Mouse (Mus musculus) bone marrow, adult 2 months (tissue): ENCODE data around the gene Rnf113a2. TPM values are rescaled to one million over a fixed set of nuclear protein-coding genes. Genes with fewer than 3 reads are reported as not detected.

ENCODE experiments used
- H3K27ac ChIP-seq: fragments of 200-500 bp; 2 replicates; pipeline ENCODE4 v1.5.1; 2012; ENCODE audit warnings: low read depth, mild to moderate bottlenecking, control low read depth, inconsistent platforms, low read length; ENCODE audit not compliant: control insufficient read depth, poor library complexity, insufficient read depth
- H3K4me1 ChIP-seq: fragments of 200-500 bp; 2 replicates; pipeline ENCODE4 v1.6.1; 2011; ENCODE audit warnings: low read length; ENCODE audit not compliant: control insufficient read depth, insufficient read depth
- H3K4me3 ChIP-seq: fragments of 200-500 bp; replicated peaks from 2 replicates; pipeline ENCODE3; 2011; ENCODE audit warnings: mild to moderate bottlenecking, low read depth, low read length, control low read depth; ENCODE audit not compliant: control insufficient read depth
- CTCF ChIP-seq: fragments of 200-500 bp; IDR thresholded peaks from 2 replicates; pipeline ENCODE4 v1.5.1; 2011; ENCODE audit warnings: low read length, control low read depth; ENCODE audit not compliant: control insufficient read depth, insufficient read depth
- POLR2A ChIP-seq: fragments of 200-500 bp; IDR thresholded peaks from 2 replicates; pipeline ENCODE4 v1.6.1; 2011; ENCODE audit warnings: low read depth, mild to moderate bottlenecking, control low read depth, low read length, borderline replicate concordance; ENCODE audit not compliant: control insufficient read depth
- WGBS: fragments of 180-500 bp; shearing (Covaris S2); methylation state at CpG from one replicate; pipeline ENCODE4 v1.1.7; 2018; 5-methylcytosine and 5-hydroxymethylcytosine counted together
- polyA plus RNA-seq: library from polyadenylated mRNA; stranded (reverse); fragments of >200 nt; gene quantifications from 2 replicates; pipeline ENCODE4 v1.2.4, GENCODE M21; 2011; ENCODE audit warnings: low replicate concordance; ENCODE audit not compliant: missing spikeins, insufficient read depth, insufficient read length

The Rnf113a2 gene
- polyA plus RNA-seq, 1 experiment = 9.5 TPM

GRCm38 (mm10) chr12:84400653-84401052 lies 16.3 kb upstream of the Rnf113a2 start:
- Histone ChIP-seq H3K4me1 (no peaks in the 10 kb centered on the region; the same call in 1 of the 2 replicates), H3K27ac (no peak overlapping the region), H3K4me3 (no peak overlapping the region)
- 84% methylated on average over 3 of the region's 3 CpGs for WGBS
- no peak for TF ChIP-seq POLR2A
- no peak for TF ChIP-seq CTCF

GRCm38 (mm10) chr12:84402923-84403322 lies 14.1 kb upstream of the Rnf113a2 start:
- Histone ChIP-seq H3K4me3 (no peak overlapping the region), H3K27ac (no peak overlapping the region), H3K4me1 (no peaks in the 10 kb centered on the region; the same call in 1 of the 2 replicates)
- 85% methylated on average over 9 of the region's 9 CpGs for WGBS
- TF ChIP-seq CTCF (no peak), POLR2A (no peak)

- 85% methylated on average over 6 of the region's 6 CpGs for WGBS
Observed at GRCm38 (mm10) chr12:84404541-84404940, 12.5 kb upstream of the Rnf113a2 start.

GRCm38 (mm10) chr12:84407259-84407658 lies 9.7 kb upstream of the Rnf113a2 start:
- Histone ChIP-seq H3K27ac (no peak overlapping the region), H3K4me1 (no peaks in the 10 kb centered on the region; the same call in 1 of the 2 replicates), H3K4me3 (no peak overlapping the region)
- 58% methylated on average over 4 of the region's 4 CpGs for WGBS
- TF ChIP-seq CTCF (no peak), POLR2A (no peak)

More at GRCm38 (mm10) chr12:84404541-84404940, 12.5 kb upstream of the Rnf113a2 start:
- Histone ChIP-seq H3K27ac (no peak overlapping the region), H3K4me3 (no peak overlapping the region), H3K4me1 (no peaks in the 10 kb centered on the region; the same call in 1 of the 2 replicates)
- no peak for TF ChIP-seq POLR2A
- no peak for TF ChIP-seq CTCF

- under 1% methylated on average over 51 of the region's 52 CpGs for WGBS
- Histone ChIP-seq H3K4me3 (peak overlapping the region; percentile 93), H3K4me1 (no peaks in the 10 kb centered on the region; the same call in 1 of the 2 replicates), H3K27ac (peak overlapping the region; percentile 97)
- no peak for TF ChIP-seq CTCF
- TF ChIP-seq POLR2A = no peak
Observed at GRCm38 (mm10) chr12:84407874-84408818, 8.8 kb upstream of the Rnf113a2 start.

GRCm38 (mm10) chr12:84408819-84409507 lies 8.0 kb upstream of the Rnf113a2 start, which contains the start of the genes Entpd5 and Bbof1:
Gene Entpd5, minus strand, starts transcription at chr12:84409029.
Gene Bbof1, plus strand, starts transcription at chr12:84409071.
- H3K4me3 ChIP-seq = peak within 1 kb of the TSS; percentile 93
- WGBS = 3% methylated on average over 63 of the region's 63 CpGs
- H3K4me1 ChIP-seq = no peaks in the 10 kb centered on the region; the same call in 1 of the 2 replicates
- no peak for TF ChIP-seq CTCF
- peak; percentile 75; the same call in 1 of the 2 replicates for TF ChIP-seq POLR2A
- peak within 1 kb of the TSS; percentile 97 for H3K27ac ChIP-seq

- H3K4me1 ChIP-seq = peaks cover 3% of the 10 kb centered on the region; the same call in 1 of the 2 replicates
- peak overlapping the region; percentile 70 for H3K4me3 ChIP-seq
- no peak for TF ChIP-seq CTCF
- no peak for TF ChIP-seq POLR2A
- WGBS = 40% methylated on average over 18 of the region's 18 CpGs
- H3K27ac ChIP-seq = peak overlapping the region; percentile 82
Observed at GRCm38 (mm10) chr12:84417605-84417922, 568 bp downstream of the Rnf113a2 start.

GRCm38 (mm10) chr12:84423990-84424389 lies 7.0 kb downstream of the Rnf113a2 start:
- 66% methylated on average over 3 of the region's 3 CpGs for WGBS
- H3K4me1 ChIP-seq = no peaks in the 10 kb centered on the region

More at GRCm38 (mm10) chr12:84423990-84424389, 7.0 kb downstream of the Rnf113a2 start:
- no peak for TF ChIP-seq CTCF
- TF ChIP-seq POLR2A = no peak
- H3K4me3 ChIP-seq = no peak overlapping the region
- no peak overlapping the region for H3K27ac ChIP-seq
